Mouse (Mus musculus) lung, postnatal 0 days (tissue): ENCODE data around the gene Prkg1.

Experiments used
- CTCF ChIP-seq: IDR thresholded peaks from 2 replicates; pipeline ENCODE4 v1.5.1; 2016; ENCODE audit warnings: antibody characterized with exemption, mild to moderate bottlenecking
- EP300 ChIP-seq: IDR thresholded peaks from 2 replicates; pipeline ENCODE4 v1.6.1; 2016; ENCODE audit warnings: antibody characterized with exemption, mild to moderate bottlenecking, control low read depth

GRCm38 (mm10) chr19:31714418-31714817 is 50.4 kb downstream of the Prkg1 start:
- TF ChIP-seq CTCF (no peak), EP300 (peak; percentile 77)
